Mouse (Mus musculus) neural tube, embryonic 12.5 days (tissue): ENCODE measurements around the gene Sema6c. TPM values are rescaled to one million over a fixed set of nuclear protein-coding genes. Genes with fewer than 3 reads are reported as not detected.

ENCODE experiments used
- ATAC-seq: fragments of 200-750 bp; cut with Nextera tagmentation; 2 replicates; pipeline ENCODE4 v1.8.0; 2017; ENCODE audit warnings: low read depth, mild to moderate bottlenecking, moderate TSS enrichment, moderate library complexity; ENCODE audit not compliant: low FRiP score
- H3K27ac ChIP-seq: fragments of 300-500 bp; sonication (generic); 2 replicates; pipeline ENCODE4 v1.5.1; 2016
- H3K27me3 ChIP-seq: fragments of 300-500 bp; sonication (generic); replicated peaks from 2 replicates; pipeline ENCODE4 v1.6.1; 2016; ENCODE audit warnings: mild to moderate bottlenecking
- H3K36me3 ChIP-seq: fragments of 300-500 bp; sonication (generic); 2 replicates; pipeline ENCODE4 v1.6.1; 2016; ENCODE audit warnings: mild to moderate bottlenecking
- H3K4me1 ChIP-seq: fragments of 300-500 bp; sonication (generic); 2 replicates; pipeline ENCODE4 v1.6.1; 2016
- H3K4me2 ChIP-seq: fragments of 300-500 bp; sonication (generic); replicated peaks from 2 replicates; pipeline ENCODE4 v1.6.1; 2016; ENCODE audit warnings: mild to moderate bottlenecking
- H3K4me3 ChIP-seq: fragments of 300-500 bp; sonication (generic); 2 replicates; pipeline ENCODE4 v1.5.1; 2016
- H3K9ac ChIP-seq: fragments of 300-500 bp; sonication (generic); 2 replicates; pipeline ENCODE4 v1.6.1; 2016; ENCODE audit warnings: mild to moderate bottlenecking
- H3K9me3 ChIP-seq: fragments of 300-500 bp; sonication (generic); 2 replicates; pipeline ENCODE4 v1.6.1; 2016; ENCODE audit warnings: mild to moderate bottlenecking
- WGBS: fragments of 180-500 bp; shearing (Covaris S2); methylation state at CpG from one replicate; pipeline ENCODE4 v1.1.7; 2016; 5-methylcytosine and 5-hydroxymethylcytosine counted together
- polyA plus RNA-seq: library from polyadenylated mRNA; unstranded; fragments of >200 nt; fragmentation: Nextera tagmentation; extraction: Ambion mirVana; gene quantifications from 2 replicates; pipeline ENCODE4 v1.2.1, GENCODE M21; 2016

The Sema6c gene
- polyA plus RNA-seq, 1 experiment from 2014 or later = 65.2 TPM

DNA sequence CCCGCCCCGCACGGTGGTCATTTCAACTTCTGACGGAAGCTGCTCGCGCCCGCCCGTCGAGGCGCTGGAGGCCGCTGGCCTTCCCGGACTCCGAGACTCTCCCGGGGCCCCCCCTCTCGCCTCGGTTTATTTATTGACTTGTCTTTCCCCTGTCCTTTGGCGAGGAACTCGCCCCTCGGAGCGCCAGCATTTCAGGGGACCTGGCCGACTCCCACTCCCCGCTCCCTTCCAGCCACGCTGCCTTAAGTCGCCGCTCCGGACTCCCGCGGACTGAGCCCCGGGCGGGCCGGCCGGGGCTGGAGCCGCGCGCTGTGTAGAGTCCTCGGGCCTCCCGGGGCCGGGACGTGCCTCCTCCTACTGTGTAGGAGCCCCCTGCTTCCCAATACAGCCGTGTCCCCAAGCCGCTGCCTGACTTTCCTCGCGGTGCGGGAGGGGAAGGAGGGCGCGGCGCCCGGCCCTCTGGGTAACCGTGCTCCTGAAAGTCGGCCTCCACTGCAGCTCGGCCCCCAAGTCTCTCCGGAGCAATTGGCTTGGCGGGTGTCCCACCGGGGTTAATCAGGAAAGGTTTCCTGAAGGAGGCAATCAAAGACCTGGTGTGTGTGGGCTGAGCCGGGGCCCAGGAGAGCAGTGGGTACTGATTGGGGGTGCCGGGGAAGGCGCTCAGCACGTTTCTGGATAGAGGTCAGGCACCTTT lies 13.1 kb downstream of the Sema6c start:
- Histone ChIP-seq H3K4me2 (peak overlapping the region; percentile 50), H3K4me3 (peak overlapping the region; percentile 19), H3K9me3 (no peaks in the 10 kb centered on the region), H3K27me3 (peaks cover 57% of the 10 kb centered on the region), H3K9ac (peak overlapping the region; percentile 44; the same call in 1 of the 2 replicates), H3K36me3 (peaks cover 58% of the 10 kb centered on the region), H3K4me1 (peaks cover 14% of the 10 kb centered on the region), H3K27ac (no peak overlapping the region)
- ATAC-seq = 0 out of 2 replicates have a peak, but pooled peaks have one; percentile 26
- WGBS = 3% methylated on average over 58 of the region's 58 CpGs

DNA sequence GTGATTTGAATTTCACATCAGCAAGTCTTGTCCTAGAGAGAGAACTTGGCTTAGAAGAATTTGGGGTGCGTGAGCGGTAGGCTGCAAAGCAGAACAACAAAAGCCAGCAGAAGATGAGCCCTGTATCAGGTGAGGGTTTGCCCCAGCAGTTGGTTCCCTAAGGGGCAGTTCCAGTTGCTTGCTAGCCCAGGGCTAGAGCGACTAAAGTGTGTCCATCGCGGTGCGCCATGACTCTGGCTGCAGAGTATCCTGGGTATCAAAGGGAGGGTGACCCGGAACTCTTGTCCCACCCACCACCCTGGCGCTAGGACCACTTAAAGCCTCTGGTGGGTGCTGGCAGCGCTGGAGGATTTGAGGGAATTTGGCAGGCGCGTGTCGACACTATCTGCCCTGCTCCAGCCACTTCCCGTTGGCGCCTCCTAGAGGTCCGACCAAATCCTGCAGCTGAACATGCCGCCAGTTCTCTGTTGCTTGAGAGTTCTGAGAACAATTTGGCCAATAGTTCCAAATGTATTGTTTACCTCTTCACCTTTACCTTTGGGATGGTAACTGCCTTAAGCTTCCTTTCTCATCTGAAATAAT lies 13.8 kb downstream of the Sema6c start:
- Histone ChIP-seq H3K36me3 (peaks cover 51% of the 10 kb centered on the region), H3K4me3 (no peak overlapping the region), H3K27me3 (peaks cover 51% of the 10 kb centered on the region), H3K9ac (no peak overlapping the region), H3K27ac (no peak overlapping the region), H3K4me2 (peak overlapping the region; percentile 50), H3K4me1 (peaks cover 14% of the 10 kb centered on the region), H3K9me3 (no peaks in the 10 kb centered on the region)
- WGBS = 5% methylated on average over 16 of the region's 16 CpGs
- ATAC-seq = peak; percentile 48; the same call in 1 of the 2 replicates

DNA sequence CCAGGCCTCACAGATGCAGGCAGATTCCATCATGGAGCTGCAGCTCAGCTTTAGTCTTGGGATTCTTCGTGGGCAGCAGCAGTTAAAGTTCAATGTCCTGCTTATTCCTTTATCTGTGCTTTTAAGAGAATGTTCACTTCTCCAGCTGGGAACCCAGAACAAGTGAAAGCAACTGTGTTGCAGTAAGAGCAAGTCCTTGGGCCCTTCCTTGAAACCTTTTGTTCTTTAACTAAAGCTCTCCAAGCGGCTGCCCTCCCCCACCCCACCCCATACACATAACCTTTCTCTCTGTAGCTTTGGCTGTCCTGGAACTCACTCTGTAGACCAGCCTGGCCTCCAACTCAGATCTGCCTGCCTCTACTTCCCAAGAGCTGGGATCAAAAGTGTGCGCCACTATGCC lies 16.2 kb downstream of the Sema6c start:
- Histone ChIP-seq H3K36me3 (peaks cover 27% of the 10 kb centered on the region), H3K9me3 (no peaks in the 10 kb centered on the region), H3K4me1 (peaks cover 14% of the 10 kb centered on the region), H3K27ac (no peak overlapping the region), H3K27me3 (peaks cover 27% of the 10 kb centered on the region), H3K9ac (no peak overlapping the region), H3K4me2 (no peak overlapping the region), H3K4me3 (no peak overlapping the region)
- no peak for ATAC-seq
- 58% methylated on average over 3 of the region's 3 CpGs for WGBS

DNA sequence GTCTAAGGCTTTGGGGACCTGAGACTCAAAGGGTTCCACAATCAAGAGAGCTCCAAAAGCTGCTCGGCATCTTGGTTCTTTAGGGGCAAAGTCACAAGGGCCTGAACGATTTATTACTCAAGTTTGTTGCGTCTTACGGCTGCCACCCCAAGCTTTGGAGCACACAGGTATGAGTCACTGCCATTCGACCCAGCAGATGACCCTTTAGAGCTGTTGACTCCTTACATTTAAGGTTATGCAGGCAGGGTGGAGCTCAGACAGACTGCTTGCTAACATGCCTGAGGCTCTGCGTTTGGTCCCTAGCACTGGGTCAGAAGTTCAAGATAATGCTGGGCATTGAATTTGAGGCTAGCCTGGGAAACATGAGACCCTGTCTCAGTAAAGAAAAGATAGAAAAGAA lies 17.3 kb downstream of the Sema6c start:
- 72% methylated on average over 6 of the region's 6 CpGs for WGBS
- Histone ChIP-seq H3K27ac (no peak overlapping the region), H3K4me2 (no peak overlapping the region), H3K4me3 (no peak overlapping the region), H3K27me3 (peaks cover 16% of the 10 kb centered on the region), H3K9me3 (no peaks in the 10 kb centered on the region), H3K36me3 (peaks cover 16% of the 10 kb centered on the region), H3K4me1 (peaks cover 12% of the 10 kb centered on the region), H3K9ac (no peak overlapping the region)
- no peak for ATAC-seq

DNA sequence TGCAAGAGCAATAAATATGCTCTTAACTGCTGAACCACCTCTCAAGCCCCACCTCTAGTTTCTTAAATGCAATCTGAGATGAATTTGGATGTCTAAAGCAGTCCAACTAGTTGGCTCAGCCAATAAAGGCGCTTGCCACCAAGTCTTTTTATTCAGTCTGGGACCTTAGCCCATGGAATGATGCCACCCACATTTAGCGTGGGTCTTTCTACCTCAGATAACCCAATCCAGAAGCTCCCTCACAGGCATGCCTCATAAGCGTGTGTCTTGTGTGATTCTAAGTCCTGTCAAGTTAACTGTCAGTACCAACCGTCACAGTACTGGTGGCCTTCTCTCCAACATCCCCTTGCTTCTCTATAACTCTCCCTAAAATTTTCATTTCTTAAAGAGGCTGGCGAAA lies 18.7 kb downstream of the Sema6c start:
- Histone ChIP-seq H3K4me3 (no peak overlapping the region), H3K27me3 (0 out of 2 replicates have a peak, but pooled peaks cover 3% of the 10 kb centered on the region), H3K9me3 (no peaks in the 10 kb centered on the region), H3K36me3 (peaks cover 3% of the 10 kb centered on the region; the same call in 1 of the 2 replicates), H3K9ac (no peak overlapping the region), H3K4me1 (no peaks in the 10 kb centered on the region), H3K27ac (no peak overlapping the region), H3K4me2 (no peak overlapping the region)
- WGBS = 91% methylated on average over 5 of the region's 5 CpGs
- no peak for ATAC-seq

DNA sequence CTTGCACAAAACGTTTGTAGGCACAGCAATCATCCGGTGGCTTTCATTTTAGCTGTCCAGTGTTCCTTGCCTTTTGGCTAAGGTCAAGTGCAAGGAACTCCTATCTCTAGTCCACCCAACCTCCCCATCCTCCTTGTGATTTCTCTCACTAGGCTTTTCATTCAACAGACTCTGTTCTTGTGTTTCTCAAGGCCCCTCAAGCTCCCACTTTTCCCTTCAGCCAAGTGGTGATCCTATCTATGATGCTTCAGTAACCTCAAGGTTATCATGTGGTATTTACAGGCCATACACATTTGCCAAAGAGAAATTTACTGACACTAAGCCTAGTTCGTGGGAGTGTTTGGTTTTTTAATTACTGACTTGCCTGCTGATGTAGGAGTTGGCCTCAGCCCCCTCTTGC lies 19.6 kb downstream of the Sema6c start:
- H3K4me3 ChIP-seq = no peak overlapping the region
- no peaks in the 10 kb centered on the region for H3K4me1 ChIP-seq
- WGBS = 76% methylated on average over 3 of the region's 3 CpGs
- no peak overlapping the region for H3K9ac ChIP-seq
- no peak overlapping the region for H3K27ac ChIP-seq
- no peak overlapping the region for H3K4me2 ChIP-seq
- no peaks in the 10 kb centered on the region for H3K9me3 ChIP-seq
- H3K36me3 ChIP-seq = peaks cover 8% of the 10 kb centered on the region; the same call in 1 of the 2 replicates
- no peak for ATAC-seq
- no peaks in the 10 kb centered on the region for H3K27me3 ChIP-seq

DNA sequence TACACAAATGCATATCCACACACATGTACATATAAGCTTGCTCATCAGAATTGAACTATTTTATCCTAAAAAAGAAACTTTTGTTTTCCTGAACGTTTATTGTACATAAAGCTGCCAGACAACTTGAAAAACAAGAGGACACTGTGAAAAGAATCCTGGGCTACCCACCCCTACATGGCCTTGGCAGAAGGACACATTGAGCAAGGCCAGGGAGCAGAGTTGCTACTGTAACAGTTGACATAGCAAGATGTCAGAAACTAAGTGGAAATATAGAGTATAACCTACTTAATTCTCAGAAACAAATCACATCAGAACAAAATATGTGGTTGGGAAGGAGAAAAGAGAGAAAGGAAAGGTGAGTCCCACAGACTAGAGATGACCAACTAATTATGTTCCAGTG lies 21.6 kb downstream of the Sema6c start:
- ATAC-seq = no peak
- Histone ChIP-seq H3K4me2 (no peak overlapping the region), H3K9me3 (no peaks in the 10 kb centered on the region), H3K4me3 (no peak overlapping the region), H3K9ac (no peak overlapping the region), H3K27ac (no peak overlapping the region), H3K36me3 (peaks cover 20% of the 10 kb centered on the region), H3K4me1 (no peaks in the 10 kb centered on the region), H3K27me3 (no peaks in the 10 kb centered on the region)
- WGBS = 65% methylated on average over 1 of the region's 1 CpGs

DNA sequence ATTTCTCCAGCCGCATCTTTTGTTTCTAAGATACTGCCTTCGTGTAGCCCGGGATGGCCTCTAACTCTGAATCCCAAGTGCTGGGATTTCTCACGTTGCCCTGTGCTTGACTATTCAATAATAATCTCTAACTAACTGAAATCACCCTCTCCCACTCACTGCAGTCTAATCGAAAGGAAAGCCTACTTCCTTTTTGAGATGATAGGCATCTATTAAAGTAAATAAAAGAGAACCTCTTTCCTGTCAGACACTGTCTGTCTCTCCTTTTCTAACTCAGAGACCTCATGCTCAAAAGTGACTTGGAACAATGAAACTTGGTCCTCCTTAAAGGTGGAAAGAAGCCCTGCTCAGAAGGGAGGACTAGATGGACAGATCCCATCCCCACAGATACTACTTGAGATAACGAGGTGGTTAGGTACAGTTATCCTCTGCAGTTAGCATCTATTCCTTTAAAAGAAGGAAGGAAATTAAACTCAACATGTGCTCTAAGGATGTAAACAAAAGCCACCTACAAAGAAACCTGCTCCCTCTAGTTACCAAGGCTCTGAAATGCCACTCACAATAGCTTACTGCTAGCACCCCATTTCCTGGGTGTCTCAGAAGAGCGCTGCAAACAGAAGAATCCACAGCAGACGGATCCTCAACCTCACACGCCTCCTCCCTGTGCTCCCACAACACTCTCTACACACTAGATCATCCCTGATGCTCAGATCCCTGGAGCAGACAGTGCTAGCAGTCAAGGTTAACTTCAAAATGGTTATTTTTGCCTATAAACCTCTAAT lies 24.7 kb downstream of the Sema6c start:
- H3K27ac ChIP-seq = no peak overlapping the region
- no peak overlapping the region for H3K4me3 ChIP-seq
- ATAC-seq = no peak
- H3K36me3 ChIP-seq = peaks cover 48% of the 10 kb centered on the region
- H3K4me1 ChIP-seq = no peaks in the 10 kb centered on the region
- no peak overlapping the region for H3K4me2 ChIP-seq
- 93% methylated on average over 9 of the region's 9 CpGs for WGBS
- no peaks in the 10 kb centered on the region for H3K9me3 ChIP-seq
- no peak overlapping the region for H3K9ac ChIP-seq
- no peaks in the 10 kb centered on the region for H3K27me3 ChIP-seq

DNA sequence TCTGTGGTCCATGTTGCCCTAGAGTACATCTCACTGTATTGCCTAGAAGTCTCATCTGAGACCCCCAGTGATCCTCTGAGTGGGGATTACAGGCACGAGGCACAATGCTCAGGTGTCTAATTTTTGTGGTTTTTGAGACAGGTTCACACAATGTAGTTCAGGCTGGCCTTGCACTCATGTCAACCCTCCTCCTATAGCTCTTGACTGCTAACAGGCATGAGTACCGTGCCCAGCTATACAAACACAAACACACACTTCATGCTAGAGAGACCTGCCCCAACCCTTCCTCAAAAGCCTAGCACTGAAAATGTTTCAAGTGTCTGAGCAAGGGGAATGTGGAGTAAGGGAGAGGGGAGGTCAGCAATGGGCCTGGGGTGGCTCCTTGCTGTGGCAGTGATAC lies 25.8 kb downstream of the Sema6c start:
- 91% methylated on average over 2 of the region's 2 CpGs for WGBS

DNA sequence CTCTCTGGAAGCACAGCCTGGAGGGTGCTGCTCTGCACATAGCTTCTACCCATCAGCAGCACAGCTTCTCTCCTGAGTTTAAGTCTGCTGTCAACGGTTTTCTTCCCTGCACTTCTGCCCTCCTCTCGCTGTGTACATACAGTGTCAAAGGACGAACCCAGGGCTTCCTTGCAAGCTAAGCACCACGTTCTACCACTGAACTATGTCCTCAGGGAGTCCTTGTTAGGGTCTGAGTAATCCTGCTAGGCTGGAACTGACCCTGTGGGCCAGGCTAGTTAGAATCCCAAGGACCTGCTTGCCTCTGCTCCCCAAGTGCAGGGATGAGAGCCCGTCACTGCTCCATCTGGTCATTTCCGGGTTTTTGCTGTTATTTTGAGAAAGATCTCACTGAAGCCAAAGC lies 26.6 kb downstream of the Sema6c start:
- Histone ChIP-seq H3K27ac (no peak overlapping the region), H3K9me3 (no peaks in the 10 kb centered on the region), H3K4me3 (no peak overlapping the region), H3K4me2 (no peak overlapping the region), H3K27me3 (no peaks in the 10 kb centered on the region), H3K36me3 (peaks cover 53% of the 10 kb centered on the region), H3K4me1 (no peaks in the 10 kb centered on the region), H3K9ac (no peak overlapping the region)
- ATAC-seq = no peak
- 89% methylated on average over 6 of the region's 6 CpGs for WGBS

More for the DNA sequence above, 25.8 kb downstream of the Sema6c start:
- ATAC-seq = no peak
- no peaks in the 10 kb centered on the region for H3K9me3 ChIP-seq
- no peaks in the 10 kb centered on the region for H3K27me3 ChIP-seq
- no peaks in the 10 kb centered on the region for H3K4me1 ChIP-seq
- H3K9ac ChIP-seq = no peak overlapping the region
- H3K4me2 ChIP-seq = no peak overlapping the region
- H3K36me3 ChIP-seq = peaks cover 53% of the 10 kb centered on the region
- H3K27ac ChIP-seq = no peak overlapping the region
- no peak overlapping the region for H3K4me3 ChIP-seq

DNA sequence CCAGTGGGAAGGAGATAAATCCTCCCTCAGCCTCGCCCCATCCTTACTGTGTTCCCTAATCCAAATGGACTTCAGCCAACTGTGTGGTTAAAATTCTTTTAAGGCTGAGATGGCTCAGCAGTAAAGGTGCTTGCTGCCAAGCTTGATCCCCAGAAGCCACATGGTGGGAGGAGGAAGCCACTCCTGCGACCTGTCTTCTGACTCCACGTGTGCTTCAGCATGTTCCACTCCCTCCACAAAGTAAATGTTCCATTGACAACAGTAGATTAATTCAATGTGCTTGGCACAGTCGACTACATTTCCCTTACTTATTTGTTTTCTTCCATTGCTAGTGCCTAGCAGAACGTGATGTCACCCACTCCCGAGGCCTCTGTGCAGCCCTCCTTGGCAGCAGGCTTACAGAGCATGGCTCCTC lies 34.5 kb downstream of the Sema6c start:
- ATAC-seq = no peak
- 87% methylated on average over 6 of the region's 6 CpGs for WGBS
- peaks cover 60% of the 10 kb centered on the region for H3K36me3 ChIP-seq
- H3K27me3 ChIP-seq = no peaks in the 10 kb centered on the region
- no peak overlapping the region for H3K27ac ChIP-seq
- H3K9me3 ChIP-seq = no peaks in the 10 kb centered on the region
- no peaks in the 10 kb centered on the region for H3K4me1 ChIP-seq
- no peak overlapping the region for H3K4me3 ChIP-seq
- no peak overlapping the region for H3K9ac ChIP-seq
- no peak overlapping the region for H3K4me2 ChIP-seq

DNA sequence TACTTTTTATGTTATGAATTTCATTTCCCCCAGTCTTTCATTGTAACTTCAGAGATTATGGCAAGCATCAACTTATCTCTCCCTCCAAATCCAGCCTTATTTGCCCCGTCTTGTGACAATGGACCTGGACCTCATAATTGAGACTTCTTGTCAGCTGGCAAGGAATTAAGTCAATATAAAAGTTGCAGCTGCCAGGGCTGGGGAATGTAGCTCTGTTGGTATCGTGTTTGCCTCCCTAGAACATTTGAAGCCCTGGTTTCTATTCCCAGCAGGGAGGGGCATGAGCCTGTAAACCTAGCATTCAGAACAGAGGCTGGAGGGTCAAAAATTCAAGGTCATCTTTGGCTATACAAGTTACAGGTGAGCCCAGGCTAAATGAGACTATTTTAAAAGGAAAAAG lies 35.5 kb downstream of the Sema6c start:
- Histone ChIP-seq H3K4me3 (no peak overlapping the region), H3K36me3 (peaks cover 61% of the 10 kb centered on the region), H3K4me1 (no peaks in the 10 kb centered on the region), H3K4me2 (no peak overlapping the region), H3K9ac (no peak overlapping the region), H3K27me3 (no peaks in the 10 kb centered on the region), H3K27ac (no peak overlapping the region), H3K9me3 (no peaks in the 10 kb centered on the region)
- 89% methylated on average over 2 of the region's 2 CpGs for WGBS
- ATAC-seq = no peak
